Mouse (Mus musculus) adrenal gland, postnatal 36 days (tissue): ENCODE results near the gene Gm20521. TPM values are rescaled to one million over a fixed set of nuclear protein-coding genes. Genes with fewer than 3 reads are reported as not detected.

Experiments used
- DNase-seq, 2 experiments: peaks; one replicate each; pipeline ENCODE4 v3.0.0; 2021; ENCODE audit warnings: mixed read lengths in 1 of 2
- long read RNA-seq, 2 experiments: library from polyadenylated mRNA; stranded (forward); transcript quantifications; one replicate each; pipeline ENCODE4 v2.0.0; 2021; ENCODE audit warnings: borderline sequencing depth in 2 of 2
- total RNA-seq, 2 experiments: library from RNA; stranded (reverse); gene quantifications; 2 replicates each; pipeline ENCODE4 v1.2.3; 2021

The Gm20521 gene
- 1 to 10 TPM in 1 of 2 experiments, not detected in 1; 2.0 TPM for total RNA-seq
- long read RNA-seq, experiment 1, partial matches to known transcripts: 5 of 17 reads
- long read RNA-seq, experiment 1, other reads (novel, unspliced or antisense): 11 of 17 reads
- long read RNA-seq, experiment 2, partial matches to known transcripts: 0 of 2 reads
- long read RNA-seq, experiment 2, other reads (novel, unspliced or antisense): 2 of 2 reads

GRCm38 (mm10) chr14:54883154-54884021 lies at the start of gene Gm20521, which contains the start of gene Bcl2l2:
TSS of gene Gm20521 (plus strand) at chr14:54883441.
TSS of gene Bcl2l2 (plus strand) at chr14:54883377.
- peak; percentile 89 to 94 for DNase-seq

DNA sequence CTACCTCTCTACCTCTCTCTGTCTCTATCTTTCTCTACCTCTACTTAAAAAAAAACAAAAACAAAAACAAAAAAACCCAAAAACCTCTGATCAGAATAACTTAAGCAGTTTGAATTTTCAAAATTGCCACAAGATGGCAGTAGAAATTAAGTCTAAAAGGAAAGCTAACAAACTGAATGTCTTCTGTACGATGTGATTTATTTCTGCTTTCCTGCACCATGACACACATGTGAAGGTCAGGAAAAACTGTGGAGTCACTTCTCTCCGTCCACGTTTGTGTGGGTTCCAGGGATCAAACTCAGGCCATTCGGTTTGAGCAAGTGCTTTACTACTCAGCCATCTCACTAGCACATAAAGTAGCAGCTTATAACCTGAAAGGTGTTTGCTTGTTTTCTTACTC lies 39.8 kb upstream of the Gm20521 start:
- DNase-seq: peak; percentile 21 to 51

- no peak for DNase-seq
Measured at GRCm38 (mm10) chr14:54855726-54856125, 27.5 kb upstream of the Gm20521 start.

GRCm38 (mm10) chr14:54856703-54857102 lies 26.5 kb upstream of the Gm20521 start:
- no peak for DNase-seq

- DNase-seq: no peak
Measured at GRCm38 (mm10) chr14:54857891-54858290, 25.4 kb upstream of the Gm20521 start.

- peak; percentile 66 to 75 for DNase-seq
Measured at GRCm38 (mm10) chr14:54860511-54860910, 22.7 kb upstream of the Gm20521 start.

- DNase-seq: peak; percentile 96
Measured at GRCm38 (mm10) chr14:54863501-54864312, 19.5 kb upstream of the Gm20521 start.

DNA sequence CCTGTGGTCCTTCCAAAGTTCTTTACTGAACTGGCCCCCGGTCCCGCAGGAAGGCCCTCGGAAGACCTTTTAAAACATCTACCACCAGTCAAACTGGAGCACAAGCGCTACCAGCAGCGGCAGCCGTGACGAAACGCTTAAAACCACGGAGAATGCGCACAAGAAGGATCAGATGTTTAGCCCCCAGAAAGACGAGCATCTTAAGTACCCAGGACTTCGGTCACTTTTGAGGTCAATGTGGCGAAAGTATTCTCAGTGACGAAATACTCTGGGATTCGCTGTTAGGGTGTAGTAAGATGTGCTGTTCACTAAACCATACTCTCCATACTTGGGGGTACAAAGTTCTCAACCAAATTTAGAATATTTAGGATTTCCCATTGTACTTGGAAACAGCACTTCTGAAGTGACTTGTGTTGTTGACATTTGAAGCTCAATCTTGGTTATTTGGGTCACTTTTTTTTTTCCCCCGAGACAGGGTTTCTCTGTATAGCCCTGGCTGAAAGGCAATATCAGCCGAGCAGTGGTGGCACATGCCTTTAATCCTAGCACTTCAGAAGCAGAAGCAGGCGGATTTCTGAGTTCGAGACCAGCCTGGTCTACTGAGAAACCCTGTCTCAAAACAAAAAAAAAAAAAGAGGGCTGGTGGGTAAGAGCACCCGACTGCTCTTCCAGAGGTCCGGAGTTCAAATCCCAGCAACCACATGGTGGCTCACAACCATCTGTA lies 18.8 kb upstream of the Gm20521 start:
- DNase-seq: no peak

- DNase-seq: no peak
Measured at GRCm38 (mm10) chr14:54865626-54866025, 17.6 kb upstream of the Gm20521 start.

- DNase-seq: no peak
Measured at GRCm38 (mm10) chr14:54866268-54866667, 17.0 kb upstream of the Gm20521 start.

GRCm38 (mm10) chr14:54866936-54867335 lies 16.3 kb upstream of the Gm20521 start:
- peak in 1 of 2 experiments; percentile 27 for DNase-seq

- no peak for DNase-seq
Measured at GRCm38 (mm10) chr14:54868026-54868425, 15.2 kb upstream of the Gm20521 start.

DNA sequence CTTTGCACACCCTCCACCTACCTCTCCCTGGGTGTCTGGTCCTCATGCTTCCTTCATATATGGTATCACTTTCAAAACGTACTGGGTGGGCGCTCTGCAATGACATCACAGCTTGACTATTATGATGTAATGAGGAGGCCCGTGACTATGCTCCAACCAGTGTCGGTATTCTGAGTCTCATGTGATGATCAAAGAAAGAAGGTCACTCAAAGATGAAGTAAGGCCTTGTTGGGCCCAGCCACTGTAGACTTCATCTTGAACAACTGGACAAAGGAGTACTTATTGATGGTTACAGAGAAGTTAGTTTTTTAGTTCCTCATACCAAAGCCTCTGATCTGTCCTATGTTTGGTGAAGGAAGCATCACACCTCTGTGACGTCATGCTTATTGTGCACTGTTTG lies 12.4 kb upstream of the Gm20521 start, which contains the start of gene Homez:
Gene Homez (minus strand): TSS at position 101 of the 400 bp plus-strand sequence.
- DNase-seq: no peak

DNA sequence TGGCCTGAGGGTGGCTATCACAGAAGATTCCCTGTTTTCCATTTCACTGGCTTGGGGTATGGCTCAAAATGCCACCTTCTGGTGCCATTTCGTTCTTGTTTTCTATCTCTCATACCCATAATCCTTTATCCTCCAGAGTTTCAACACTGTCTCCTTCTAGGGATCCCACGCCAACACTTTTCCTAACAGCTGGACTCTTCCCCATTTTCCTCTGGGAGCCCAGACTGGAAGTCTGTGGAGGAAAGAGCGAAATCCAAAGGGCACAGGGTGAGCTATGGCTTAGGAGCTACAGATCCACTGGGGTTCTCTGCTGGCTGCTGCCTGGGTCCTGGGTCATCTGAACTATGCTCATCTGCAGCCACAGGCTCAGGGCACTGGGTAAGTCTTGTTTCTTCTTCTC lies 9.1 kb upstream of the Gm20521 start:
- DNase-seq: no peak

DNA sequence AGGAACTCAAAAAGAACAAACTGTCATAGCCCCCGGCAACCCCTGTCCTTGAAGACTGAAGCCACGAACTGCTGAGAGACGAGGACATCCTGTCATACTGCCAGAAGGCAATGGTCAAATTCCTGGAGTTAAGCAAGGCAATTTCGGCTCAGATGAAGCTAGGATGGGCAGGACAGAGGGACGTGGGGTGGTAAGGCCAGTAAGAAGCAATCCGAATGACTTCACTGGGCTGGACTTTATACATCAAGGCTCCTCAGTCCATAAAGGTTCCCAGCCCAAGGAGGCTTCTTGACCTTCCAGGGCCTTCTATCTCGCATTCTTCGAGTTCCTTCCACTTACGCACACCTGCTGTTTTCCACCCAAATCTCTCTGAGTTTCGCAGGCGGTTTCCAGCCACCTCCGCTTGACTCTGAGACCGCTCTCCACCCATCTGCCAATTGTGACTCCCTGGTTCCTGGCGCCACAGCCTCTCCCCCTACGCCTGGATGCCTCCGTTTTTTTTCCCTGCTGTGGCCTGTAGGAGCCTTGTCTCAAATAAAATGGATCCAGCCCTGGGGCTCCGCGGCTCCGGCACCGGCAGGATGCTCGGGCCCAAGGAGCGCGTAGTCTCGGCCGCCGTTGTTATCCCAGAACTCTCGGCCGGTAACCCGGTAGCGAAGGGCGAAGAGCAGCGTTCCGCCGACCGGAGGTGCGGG lies 7.2 kb upstream of the Gm20521 start:
- DNase-seq: no peak

- DNase-seq: peak; percentile 95 to 97
Measured at GRCm38 (mm10) chr14:54876539-54877047, 6.6 kb upstream of the Gm20521 start.

DNA sequence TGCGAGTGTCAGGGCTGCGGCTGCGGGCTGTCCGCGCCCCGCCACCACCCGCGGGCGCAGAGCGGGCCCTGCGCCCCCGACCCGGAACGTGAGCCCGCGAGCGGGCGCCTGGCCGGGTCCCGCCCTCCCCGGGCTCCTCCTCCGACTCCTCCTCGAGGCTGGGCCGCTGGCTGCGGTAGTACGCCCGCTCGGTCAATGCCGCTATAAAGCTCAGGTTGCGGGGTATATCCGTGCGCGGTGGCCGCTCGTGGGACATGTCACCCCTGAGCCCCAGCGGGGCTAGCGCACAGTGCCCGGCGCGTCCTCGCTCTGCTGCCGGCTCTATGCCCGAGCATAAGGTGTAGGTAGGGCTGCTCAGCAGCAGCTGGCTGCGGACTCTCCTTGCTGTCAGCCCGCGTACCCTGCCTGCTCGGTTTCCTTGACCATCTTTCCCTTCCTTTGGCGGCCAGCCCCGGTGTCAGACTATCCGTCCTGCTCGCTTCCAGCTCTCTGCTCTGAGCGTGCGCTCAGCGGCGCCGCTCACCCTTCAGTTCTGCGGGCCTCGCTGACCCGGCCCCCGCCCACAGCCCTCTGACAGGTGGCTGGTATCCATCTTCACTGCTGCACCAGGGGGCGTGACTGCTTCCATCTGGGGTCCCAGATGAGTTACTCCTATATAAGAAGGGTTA lies 6.1 kb upstream of the Gm20521 start, which contains the start of gene Ppp1r3e:
Gene Ppp1r3e (minus strand): TSS at position 503 of the 668 bp plus-strand sequence.
- DNase-seq: peak; percentile 85 to 91

- no peak for DNase-seq
Measured at GRCm38 (mm10) chr14:54884022-54884712, 926 bp downstream of the Gm20521 start.

DNA sequence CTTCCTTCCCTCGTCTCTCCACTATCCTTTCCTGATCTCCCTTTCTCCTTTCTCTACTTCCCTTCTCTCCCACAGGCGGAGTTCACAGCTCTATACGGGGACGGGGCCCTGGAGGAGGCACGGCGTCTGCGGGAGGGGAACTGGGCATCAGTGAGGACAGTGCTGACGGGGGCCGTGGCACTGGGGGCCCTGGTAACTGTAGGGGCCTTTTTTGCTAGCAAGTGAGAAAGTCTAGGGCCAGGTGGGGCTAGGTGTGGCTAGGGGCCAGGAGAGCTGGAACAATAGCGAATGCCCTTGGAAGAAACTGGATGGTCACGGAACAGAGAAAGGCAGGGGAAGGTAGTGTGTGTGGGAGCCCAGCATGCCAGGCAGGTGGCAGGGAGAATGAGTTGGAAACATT lies 2.1 kb downstream of the Gm20521 start:
- no peak for DNase-seq

DNA sequence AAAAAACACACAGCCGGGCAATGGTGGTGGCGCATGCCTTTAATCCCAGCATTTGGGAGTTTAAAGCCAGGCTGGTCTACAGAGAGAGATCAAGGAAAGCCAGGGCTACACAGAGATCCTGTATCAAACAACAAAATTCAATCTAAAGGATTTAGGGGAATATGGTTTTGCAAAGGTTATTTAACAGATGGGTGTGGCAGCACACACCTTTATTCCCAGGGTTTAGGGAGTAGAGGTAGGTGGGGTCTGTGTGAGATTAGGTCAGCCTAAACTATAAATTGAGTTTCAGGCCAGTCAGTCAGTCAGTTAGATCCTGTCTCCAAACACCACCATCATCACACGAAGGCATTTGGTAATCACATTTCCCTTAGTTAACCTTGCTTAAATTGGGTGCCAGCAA lies 9.0 kb downstream of the Gm20521 start, which contains the start of gene Pabpn1:
Gene Pabpn1 (plus strand): TSS at position 301 of the 400 bp plus-strand sequence.
- no peak for DNase-seq
